Mouse (Mus musculus) small intestine, adult 2 months (tissue): ENCODE results near the gene Nabp1. TPM values are rescaled to one million over a fixed set of nuclear protein-coding genes. Genes with fewer than 3 reads are reported as not detected.

ENCODE experiments used
- H3K27ac ChIP-seq: fragments of 200-500 bp; 2 replicates; pipeline ENCODE4 v1.5.1; 2012; ENCODE audit warnings: low read depth, low read length, control low read depth, inconsistent platforms; ENCODE audit not compliant: insufficient read depth
- H3K27me3 ChIP-seq: fragments of 200-500 bp; 2 replicates; pipeline ENCODE4 v1.6.1; 2012; ENCODE audit warnings: mild to moderate bottlenecking, moderate library complexity, low read length, inconsistent platforms; ENCODE audit not compliant: control insufficient read depth, insufficient read depth
- H3K36me3 ChIP-seq: fragments of 200-500 bp; 2 replicates; pipeline ENCODE4 v1.6.1; 2012; ENCODE audit warnings: mild to moderate bottlenecking, low read length, control low read depth, inconsistent platforms; ENCODE audit not compliant: control insufficient read depth, insufficient read depth
- H3K4me1 ChIP-seq: fragments of 200-500 bp; 2 replicates; pipeline ENCODE4 v1.6.1; 2012; ENCODE audit warnings: low read length, inconsistent platforms, mixed read lengths; ENCODE audit not compliant: control insufficient read depth, insufficient read depth, insufficient read length
- H3K4me3 ChIP-seq: fragments of 200-500 bp; 2 replicates; pipeline ENCODE4 v1.5.1; 2012; ENCODE audit warnings: low read depth, mild to moderate bottlenecking, control low read depth, inconsistent platforms, low read length, moderate library complexity
- CTCF ChIP-seq: fragments of 200-500 bp; IDR thresholded peaks from 2 replicates; pipeline ENCODE4 v1.5.1; 2012; ENCODE audit warnings: low read depth, mild to moderate bottlenecking, control low read depth, inconsistent platforms, low read length, moderate library complexity, mixed read lengths; ENCODE audit not compliant: insufficient replicate concordance, insufficient read length; ENCODE audit errors: extremely low read depth
- POLR2A ChIP-seq: fragments of 200-500 bp; IDR thresholded peaks from 2 replicates; pipeline ENCODE4 v1.6.1; 2012; ENCODE audit warnings: low read depth, mild to moderate bottlenecking, control low read depth, inconsistent platforms, low read length, moderate library complexity
- WGBS: fragments of 180-500 bp; shearing (Covaris S2); methylation state at CpG from one replicate; pipeline ENCODE4 v1.1.7; 2018; 5-methylcytosine and 5-hydroxymethylcytosine counted together
- polyA plus RNA-seq: library from polyadenylated mRNA; depleted of rRNA; stranded (reverse); fragments of >200 nt; gene quantifications from 2 replicates; pipeline ENCODE4 v1.2.3, GENCODE M21; 2012

The Nabp1 gene
- polyA plus RNA-seq, 1 experiment, result 1.5 TPM

DNA sequence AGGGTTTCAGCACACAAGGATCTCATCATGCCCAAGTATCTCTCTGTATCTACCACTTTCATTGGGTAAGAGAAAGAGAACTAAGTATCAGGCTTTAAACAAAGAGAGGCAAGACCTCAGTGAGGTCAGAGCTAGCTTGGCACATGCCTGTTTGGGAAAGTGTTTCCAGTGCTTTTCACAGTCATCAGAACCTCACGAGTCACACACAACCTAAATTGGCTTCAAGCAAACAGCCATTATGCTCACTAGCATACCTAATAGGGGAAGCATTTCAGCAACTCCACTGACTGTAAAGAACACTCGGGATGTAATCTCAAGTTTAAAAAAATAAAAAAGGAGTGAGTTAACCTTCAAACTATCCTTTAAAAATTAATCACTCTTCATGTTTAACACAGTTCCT lies 10.1 kb downstream of the Nabp1 start:
- no peak overlapping the region for H3K4me3 ChIP-seq
- no peaks in the 10 kb centered on the region for H3K4me1 ChIP-seq
- 26% methylated on average over 2 of the region's 2 CpGs for WGBS
- no peak for TF ChIP-seq POLR2A
- no peak for TF ChIP-seq CTCF
- no peak overlapping the region for H3K27ac ChIP-seq
- no peaks in the 10 kb centered on the region; the same call in 1 of the 2 replicates for H3K27me3 ChIP-seq
- H3K36me3 ChIP-seq, result peaks cover 15% of the 10 kb centered on the region

- H3K4me3 ChIP-seq, result no peak overlapping the region
- H3K4me1 ChIP-seq, result no peaks in the 10 kb centered on the region
- no peak for TF ChIP-seq POLR2A
- TF ChIP-seq CTCF, result no peak
- H3K27me3 ChIP-seq, result no peaks in the 10 kb centered on the region; the same call in 1 of the 2 replicates
- WGBS, result 81% methylated on average over 5 of the region's 5 CpGs
- H3K36me3 ChIP-seq, result peaks cover 12% of the 10 kb centered on the region
- no peak overlapping the region for H3K27ac ChIP-seq
Measured at GRCm38 (mm10) chr1:51467181-51467580, 11.0 kb downstream of the Nabp1 start.

DNA sequence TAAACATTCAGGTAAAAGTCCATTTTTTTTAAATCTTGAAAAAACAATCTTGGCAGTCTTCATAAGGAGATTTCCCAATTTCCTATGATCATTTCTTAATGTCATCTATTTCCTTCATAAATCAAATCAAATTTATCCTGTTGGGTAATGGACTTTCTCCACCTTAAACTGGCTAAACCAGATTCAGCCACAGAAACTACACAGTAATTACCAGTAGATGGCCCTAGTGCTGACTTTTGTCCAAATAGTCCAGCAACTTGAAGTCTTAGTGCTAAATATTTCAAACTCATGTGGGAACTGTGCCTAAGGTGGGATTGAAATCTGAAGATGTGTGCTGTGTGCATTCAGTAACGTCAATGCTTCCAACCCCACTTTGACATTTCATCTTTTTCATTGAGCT lies 11.8 kb downstream of the Nabp1 start:
- H3K27ac ChIP-seq, result no peak overlapping the region
- no peaks in the 10 kb centered on the region; the same call in 1 of the 2 replicates for H3K27me3 ChIP-seq
- 39% methylated on average over 1 of the region's 1 CpGs for WGBS
- no peaks in the 10 kb centered on the region for H3K4me1 ChIP-seq
- TF ChIP-seq POLR2A, result no peak
- TF ChIP-seq CTCF, result no peak
- peaks cover 9% of the 10 kb centered on the region for H3K36me3 ChIP-seq
- no peak overlapping the region for H3K4me3 ChIP-seq

GRCm38 (mm10) chr1:51465285-51465684 lies 12.9 kb downstream of the Nabp1 start:
- no peaks in the 10 kb centered on the region; the same call in 1 of the 2 replicates for H3K27me3 ChIP-seq
- WGBS, result 31% methylated on average over 2 of the region's 2 CpGs
- H3K36me3 ChIP-seq, result 0 out of 2 replicates have a peak, but pooled peaks cover 4% of the 10 kb centered on the region
- no peaks in the 10 kb centered on the region for H3K4me1 ChIP-seq
- H3K4me3 ChIP-seq, result no peak overlapping the region
- no peak for TF ChIP-seq POLR2A
- no peak for TF ChIP-seq CTCF
- H3K27ac ChIP-seq, result no peak overlapping the region

- TF ChIP-seq POLR2A (no peak), CTCF (no peak)
- Histone ChIP-seq H3K4me3 (no peak overlapping the region), H3K4me1 (no peaks in the 10 kb centered on the region), H3K27me3 (no peaks in the 10 kb centered on the region; the same call in 1 of the 2 replicates), H3K36me3 (no peaks in the 10 kb centered on the region), H3K27ac (no peak overlapping the region)
- 76% methylated on average over 5 of the region's 5 CpGs for WGBS
Measured at GRCm38 (mm10) chr1:51463038-51463437, 15.2 kb downstream of the Nabp1 start.

GRCm38 (mm10) chr1:51458731-51459450 lies 19.3 kb downstream of the Nabp1 start:
- H3K4me1 ChIP-seq, result no peaks in the 10 kb centered on the region
- WGBS, result 46% methylated on average over 10 of the region's 10 CpGs
- no peaks in the 10 kb centered on the region for H3K27me3 ChIP-seq
- no peak for TF ChIP-seq POLR2A
- peak; percentile 41; the same call in 1 of the 2 replicates for TF ChIP-seq CTCF
- no peak overlapping the region for H3K4me3 ChIP-seq
- H3K36me3 ChIP-seq, result no peaks in the 10 kb centered on the region
- no peak overlapping the region for H3K27ac ChIP-seq

- 77% methylated on average over 6 of the region's 6 CpGs for WGBS
- Histone ChIP-seq H3K36me3 (no peaks in the 10 kb centered on the region), H3K27ac (no peak overlapping the region), H3K4me3 (no peak overlapping the region), H3K27me3 (no peaks in the 10 kb centered on the region), H3K4me1 (no peaks in the 10 kb centered on the region)
- no peak for TF ChIP-seq POLR2A
- no peak for TF ChIP-seq CTCF
Measured at GRCm38 (mm10) chr1:51458089-51458488, 20.1 kb downstream of the Nabp1 start.
